Mouse (Mus musculus) bone marrow, adult 2 months (tissue): ENCODE measurements around the gene Itga8.

Source experiments
- CTCF ChIP-seq: fragments of 200-500 bp; IDR thresholded peaks from 2 replicates; pipeline ENCODE4 v1.5.1; 2011; ENCODE audit warnings: low read length, control low read depth; ENCODE audit not compliant: control insufficient read depth, insufficient read depth
- POLR2A ChIP-seq: fragments of 200-500 bp; IDR thresholded peaks from 2 replicates; pipeline ENCODE4 v1.6.1; 2011; ENCODE audit warnings: low read depth, mild to moderate bottlenecking, control low read depth, low read length, borderline replicate concordance; ENCODE audit not compliant: control insufficient read depth

DNA sequence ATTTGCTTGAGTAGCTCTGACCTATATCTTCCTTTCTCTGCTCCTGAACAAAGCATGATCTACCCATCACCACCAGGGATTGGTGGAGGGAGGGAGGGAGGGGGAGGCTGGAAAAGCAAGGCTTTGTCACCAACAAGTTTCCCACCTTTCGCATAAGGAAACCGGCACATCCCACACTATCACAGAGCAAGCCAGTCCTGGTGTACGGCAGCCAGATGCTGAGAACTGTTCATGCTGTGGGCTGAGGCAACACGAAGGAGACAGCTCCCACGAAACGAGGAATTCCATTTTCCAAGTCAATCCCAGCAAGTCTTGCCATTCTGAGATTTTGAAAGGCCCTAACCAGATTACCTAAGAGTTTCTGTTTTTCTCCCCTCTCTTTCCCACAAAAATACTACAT, 6.6 kb downstream of the Itga8 start:
- no peak for TF ChIP-seq CTCF
- TF ChIP-seq POLR2A = no peak
